Mouse (Mus musculus): Measurements from ENCODE around the gene Pip5k1c. TPM values are rescaled to one million over a fixed set of nuclear protein-coding genes. Genes with fewer than 3 reads are reported as not detected.

The Pip5k1c gene
- polyA plus RNA-seq, 1 experiment: 70.7 TPM

- H3K4me3 ChIP-seq (ENCODE audit: insufficient read depth, low read depth, low read length): peak overlapping the region; percentile 39; the same call in 1 of the 2 replicates
- H3K27me3 ChIP-seq (replicated peaks; ENCODE audit: control insufficient read depth, insufficient read depth, low read length): no peaks in the 10 kb centered on the region
- H3K36me3 ChIP-seq (ENCODE audit: control insufficient read depth, insufficient read depth, low read length): no peaks in the 10 kb centered on the region
- no peak for TF ChIP-seq POLR2A (IDR thresholded peaks at IDR 0.05; ENCODE audit: low read depth, low read length)
- TF ChIP-seq CTCF (conservative IDR thresholded peaks at IDR 0.05; ENCODE audit: insufficient read depth, insufficient read length, low read depth, low read length): no peak
- WGBS: 22% methylated on average over 20 of the region's 20 CpGs
- H3K4me1 ChIP-seq (ENCODE audit: control insufficient read depth, insufficient read depth, low read length): peaks cover 5% of the 10 kb centered on the region; the same call in 1 of the 2 replicates
- no peak overlapping the region; the same call in 1 of the 2 replicates for H3K27ac ChIP-seq (ENCODE audit: insufficient read depth, low read depth, low read length)
- peak; percentile 77 for DNase-seq
Measured at GRCm38 (mm10) chr10:81317273-81317672, 24.5 kb downstream of the Pip5k1c start.

- Histone ChIP-seq H3K27me3 (replicated peaks; ENCODE audit: control insufficient read depth, insufficient read depth, low read length) (no peaks in the 10 kb centered on the region), H3K27ac (ENCODE audit: insufficient read depth, low read depth, low read length) (no peak overlapping the region), H3K4me1 (ENCODE audit: control insufficient read depth, insufficient read depth, low read length) (peaks cover 5% of the 10 kb centered on the region; the same call in 1 of the 2 replicates), H3K36me3 (ENCODE audit: control insufficient read depth, insufficient read depth, low read length) (no peaks in the 10 kb centered on the region), H3K4me3 (ENCODE audit: insufficient read depth, low read depth, low read length) (no peak overlapping the region)
- no peak for TF ChIP-seq CTCF (conservative IDR thresholded peaks at IDR 0.05; ENCODE audit: insufficient read depth, insufficient read length, low read depth, low read length)
- TF ChIP-seq POLR2A (IDR thresholded peaks at IDR 0.05; ENCODE audit: low read depth, low read length): no peak
- peak; percentile 45 for DNase-seq
- 72% methylated on average over 13 of the region's 13 CpGs for whole genome bisulfite sequencing
Measured at GRCm38 (mm10) chr10:81318589-81319329, 26.0 kb downstream of the Pip5k1c start.

- H3K4me1 ChIP-seq (ENCODE audit: control insufficient read depth, insufficient read depth, low read length): peaks cover 5% of the 10 kb centered on the region; the same call in 1 of the 2 replicates
- no peak overlapping the region for H3K4me3 ChIP-seq (ENCODE audit: insufficient read depth, low read depth, low read length)
- H3K27me3 ChIP-seq (replicated peaks; ENCODE audit: control insufficient read depth, insufficient read depth, low read length): no peaks in the 10 kb centered on the region
- TF ChIP-seq POLR2A (IDR thresholded peaks at IDR 0.05; ENCODE audit: low read depth, low read length) (no peak), CTCF (conservative IDR thresholded peaks at IDR 0.05; ENCODE audit: insufficient read depth, insufficient read length, low read depth, low read length) (peak; percentile 34; the same call in 1 of the 2 replicates)
- WGBS: 34% methylated on average over 8 of the region's 8 CpGs
- H3K27ac ChIP-seq (ENCODE audit: insufficient read depth, low read depth, low read length): no peak overlapping the region
- no peaks in the 10 kb centered on the region for H3K36me3 ChIP-seq (ENCODE audit: control insufficient read depth, insufficient read depth, low read length)
- no peak for DNase-seq
Measured at GRCm38 (mm10) chr10:81319330-81319699, 26.6 kb downstream of the Pip5k1c start.

GRCm38 (mm10) chr10:81319741-81320549, 27.2 kb downstream of the Pip5k1c start:
- 1% methylated on average over 38 of the region's 38 CpGs for WGBS
- peak; percentile 31 for DNase-seq
- no peak for TF ChIP-seq CTCF (conservative IDR thresholded peaks at IDR 0.05; ENCODE audit: insufficient read depth, insufficient read length, low read depth, low read length)
- no peak for TF ChIP-seq POLR2A (IDR thresholded peaks at IDR 0.05; ENCODE audit: low read depth, low read length)
- H3K27me3 ChIP-seq (replicated peaks; ENCODE audit: control insufficient read depth, insufficient read depth, low read length): no peaks in the 10 kb centered on the region
- peak overlapping the region; percentile 59 for H3K4me3 ChIP-seq (ENCODE audit: insufficient read depth, low read depth, low read length)
- H3K36me3 ChIP-seq (ENCODE audit: control insufficient read depth, insufficient read depth, low read length): no peaks in the 10 kb centered on the region
- H3K27ac ChIP-seq (ENCODE audit: insufficient read depth, low read depth, low read length): peak overlapping the region; percentile 83
- peaks cover 5% of the 10 kb centered on the region; the same call in 1 of the 2 replicates for H3K4me1 ChIP-seq (ENCODE audit: control insufficient read depth, insufficient read depth, low read length)

GRCm38 (mm10) chr10:81320550-81321347, 28.0 kb downstream of the Pip5k1c start, which contains the start of gene Cactin:
Gene Cactin, plus strand, starts transcription at chr10:81321103.
- Histone ChIP-seq H3K4me3 (ENCODE audit: insufficient read depth, low read depth, low read length) (peak within 1 kb of the TSS; percentile 80), H3K4me1 (ENCODE audit: control insufficient read depth, insufficient read depth, low read length) (peaks cover 5% of the 10 kb centered on the region; the same call in 1 of the 2 replicates), H3K27me3 (replicated peaks; ENCODE audit: control insufficient read depth, insufficient read depth, low read length) (no peaks in the 10 kb centered on the region), H3K27ac (ENCODE audit: insufficient read depth, low read depth, low read length) (peak within 1 kb of the TSS; percentile 90), H3K36me3 (ENCODE audit: control insufficient read depth, insufficient read depth, low read length) (no peaks in the 10 kb centered on the region)
- under 1% methylated on average over 68 of the region's 68 CpGs for WGBS
- peak; percentile 100 for DNase-seq
- TF ChIP-seq POLR2A (IDR thresholded peaks at IDR 0.05; ENCODE audit: low read depth, low read length) (no peak), CTCF (conservative IDR thresholded peaks at IDR 0.05; ENCODE audit: insufficient read depth, insufficient read length, low read depth, low read length) (no peak)

- H3K36me3 ChIP-seq (ENCODE audit: control insufficient read depth, insufficient read depth, low read length): no peaks in the 10 kb centered on the region; the same call in 1 of the 2 replicates
Measured at GRCm38 (mm10) chr10:81321436-81321835, 28.7 kb downstream of the Pip5k1c start.

More at GRCm38 (mm10) chr10:81321436-81321835, 28.7 kb downstream of the Pip5k1c start:
- no peak for DNase-seq
- peak overlapping the region; percentile 80 for H3K4me3 ChIP-seq (ENCODE audit: insufficient read depth, low read depth, low read length)
- peak overlapping the region; percentile 90; the same call in 1 of the 2 replicates for H3K27ac ChIP-seq (ENCODE audit: insufficient read depth, low read depth, low read length)
- no peaks in the 10 kb centered on the region for H3K27me3 ChIP-seq (replicated peaks; ENCODE audit: control insufficient read depth, insufficient read depth, low read length)
- 1% methylated on average over 20 of the region's 20 CpGs for WGBS
- TF ChIP-seq POLR2A (IDR thresholded peaks at IDR 0.05; ENCODE audit: low read depth, low read length): no peak
- TF ChIP-seq CTCF (conservative IDR thresholded peaks at IDR 0.05; ENCODE audit: insufficient read depth, insufficient read length, low read depth, low read length): no peak
- peaks cover 5% of the 10 kb centered on the region; the same call in 1 of the 2 replicates for H3K4me1 ChIP-seq (ENCODE audit: control insufficient read depth, insufficient read depth, low read length)
